Mouse (Mus musculus) adrenal gland, postnatal 10 days (tissue): ENCODE results near the gene Plekha4. TPM values are rescaled to one million over a fixed set of nuclear protein-coding genes. Genes with fewer than 3 reads are reported as not detected.
A peak's percentile ranks its signal among the peaks of the same experiment; 100 is the strongest.

Experiments
- DNase-seq: peaks from one replicate; pipeline ENCODE4 v3.0.0; 2021; ENCODE audit warnings: mixed read lengths
- total RNA-seq, 2 experiments: library from RNA; stranded (reverse); gene quantifications; 2 replicates each; pipeline ENCODE4 v1.2.3; 2021

The Plekha4 gene
- total RNA-seq, 2 experiments from 2014 or later, result 5.4 to 9.2 TPM

- no peak for DNase-seq
Measured at GRCm38 (mm10) chr7:45568601-45569473, 42.7 kb downstream of the Plekha4 start.

GRCm38 (mm10) chr7:45570103-45570741 lies 44.1 kb downstream of the Plekha4 start, which contains the start of gene Bcat2:
Bcat2 (plus strand) TSS chr7:45570153.
- peak; percentile 87 for DNase-seq

GRCm38 (mm10) chr7:45571966-45572365 lies 45.8 kb downstream of the Plekha4 start:
- no peak for DNase-seq

- DNase-seq, result no peak
Measured at GRCm38 (mm10) chr7:45573954-45574353, 47.8 kb downstream of the Plekha4 start.

- no peak for DNase-seq
Measured at GRCm38 (mm10) chr7:45574472-45575379, 48.6 kb downstream of the Plekha4 start.

- peak; percentile 28 for DNase-seq
Measured at GRCm38 (mm10) chr7:45585923-45586322, 59.8 kb downstream of the Plekha4 start.

- DNase-seq, result peak; percentile 8
Measured at GRCm38 (mm10) chr7:45587631-45588592, 61.8 kb downstream of the Plekha4 start.

- DNase-seq, result peak; percentile 93
Measured at GRCm38 (mm10) chr7:45589173-45589572, 63.0 kb downstream of the Plekha4 start.

GRCm38 (mm10) chr7:45589898-45590297 lies 63.8 kb downstream of the Plekha4 start:
- DNase-seq, result peak; percentile 9

GRCm38 (mm10) chr7:45590874-45591273 lies 64.7 kb downstream of the Plekha4 start:
- peak; percentile 4 for DNase-seq

- no peak for DNase-seq
Measured at GRCm38 (mm10) chr7:45591880-45592279, 65.8 kb downstream of the Plekha4 start.

- DNase-seq, result peak; percentile 82
Measured at GRCm38 (mm10) chr7:45593118-45593815, 67.1 kb downstream of the Plekha4 start.

- no peak for DNase-seq
Measured at GRCm38 (mm10) chr7:45595176-45595575, 69.0 kb downstream of the Plekha4 start.

- no peak for DNase-seq
Measured at GRCm38 (mm10) chr7:45596107-45596506, 70.0 kb downstream of the Plekha4 start.

- DNase-seq, result no peak
Measured at GRCm38 (mm10) chr7:45597013-45597412, 70.9 kb downstream of the Plekha4 start.

GRCm38 (mm10) chr7:45597527-45597926 lies 71.4 kb downstream of the Plekha4 start:
- DNase-seq, result no peak

GRCm38 (mm10) chr7:45598960-45599879 lies 73.1 kb downstream of the Plekha4 start:
- DNase-seq, result no peak
